Mouse (Mus musculus): ENCODE measurements around the gene Cyb561d1.
A peak's percentile ranks its signal among the peaks of the same experiment; 100 is the strongest.

The Cyb561d1 gene

DNA sequence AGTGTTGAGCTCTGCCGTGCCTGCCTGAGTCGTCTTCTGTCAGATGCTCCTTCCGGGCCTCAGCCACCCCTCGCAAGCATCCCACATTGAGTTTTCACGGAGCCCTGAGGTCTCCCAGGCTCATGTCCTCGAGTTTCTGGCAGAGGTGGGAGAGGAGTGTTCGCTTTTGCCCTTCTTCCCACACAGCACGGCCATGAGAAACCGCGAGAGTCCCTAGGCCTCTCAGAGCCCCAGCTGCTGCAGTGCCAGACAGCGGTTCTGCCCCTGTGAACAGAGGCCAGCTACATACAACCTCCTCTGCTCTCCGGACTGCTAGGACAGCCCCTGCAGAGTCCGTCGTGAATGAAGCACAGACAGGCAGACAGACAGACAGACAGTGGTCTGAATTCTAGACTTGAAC, 33.5 kb downstream of the Cyb561d1 start:
- no peak for DNase-seq (ENCODE audit: low spot score in 2 of 2)

- no peak for DNase-seq (ENCODE audit: low spot score in 2 of 2)
Observed at GRCm38 (mm10) chr3:108166486-108167211, 34.4 kb downstream of the Cyb561d1 start.

GRCm38 (mm10) chr3:108165532-108166315, 35.3 kb downstream of the Cyb561d1 start:
- no peak for DNase-seq (ENCODE audit: low spot score in 2 of 2)

- peak; percentile 67 to 79 for DNase-seq (ENCODE audit: low spot score in 2 of 2)
Observed at GRCm38 (mm10) chr3:108164807-108165206, 36.2 kb downstream of the Cyb561d1 start.

DNA sequence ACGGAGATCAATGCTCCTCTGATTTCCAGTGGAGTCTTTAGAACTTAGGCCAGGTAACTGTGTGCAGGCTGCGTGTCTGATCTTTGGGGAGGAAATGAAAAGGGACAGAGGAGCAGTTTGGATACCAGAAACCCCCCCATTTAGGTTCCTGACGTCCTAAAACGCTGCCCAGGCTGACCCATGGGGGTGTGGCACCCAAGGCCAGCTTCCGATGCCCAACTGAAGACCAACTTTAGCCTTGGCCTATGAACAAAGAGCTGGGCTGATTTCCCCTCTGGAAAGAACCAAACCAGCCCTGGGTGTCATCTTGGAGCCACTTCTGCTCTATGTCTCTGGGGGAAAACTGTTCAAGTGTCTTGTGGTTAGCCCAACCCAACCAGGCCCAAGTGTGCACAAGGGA, 36.9 kb downstream of the Cyb561d1 start:
- no peak for DNase-seq (ENCODE audit: low spot score in 2 of 2)

GRCm38 (mm10) chr3:108158383-108159037, 42.5 kb downstream of the Cyb561d1 start:
- no peak for DNase-seq (ENCODE audit: low spot score in 2 of 2)

- DNase-seq (ENCODE audit: low spot score in 2 of 2): no peak
Observed at GRCm38 (mm10) chr3:108154656-108155055, 46.4 kb downstream of the Cyb561d1 start, which contains the start of gene Gpr61. Gene Gpr61 (minus strand): TSS chr3:108154882.

DNA sequence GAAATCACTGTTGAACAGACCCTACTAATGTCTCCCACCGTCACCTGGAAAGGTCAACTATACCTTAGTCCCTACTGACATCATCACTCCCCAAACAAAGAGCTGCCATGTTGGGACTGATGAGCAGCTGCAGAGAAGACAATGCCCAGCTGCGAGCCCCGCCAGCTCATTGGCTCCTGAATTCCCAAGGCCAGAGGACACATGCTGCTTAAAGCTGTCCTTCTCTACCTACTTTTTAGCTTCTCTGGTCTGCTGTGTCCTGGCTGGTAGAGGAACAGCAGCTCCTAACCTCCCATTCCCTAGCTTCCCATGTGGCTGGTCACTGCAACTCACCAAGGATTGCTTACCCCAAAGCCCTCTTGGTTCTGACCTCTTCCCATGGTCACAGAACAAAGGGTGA, 48.7 kb downstream of the Cyb561d1 start:
- no peak for DNase-seq (ENCODE audit: low spot score in 2 of 2)

GRCm38 (mm10) chr3:108147386-108148235, 53.4 kb downstream of the Cyb561d1 start:
- peak; percentile 84 to 87 for DNase-seq (ENCODE audit: low spot score in 2 of 2)

DNA sequence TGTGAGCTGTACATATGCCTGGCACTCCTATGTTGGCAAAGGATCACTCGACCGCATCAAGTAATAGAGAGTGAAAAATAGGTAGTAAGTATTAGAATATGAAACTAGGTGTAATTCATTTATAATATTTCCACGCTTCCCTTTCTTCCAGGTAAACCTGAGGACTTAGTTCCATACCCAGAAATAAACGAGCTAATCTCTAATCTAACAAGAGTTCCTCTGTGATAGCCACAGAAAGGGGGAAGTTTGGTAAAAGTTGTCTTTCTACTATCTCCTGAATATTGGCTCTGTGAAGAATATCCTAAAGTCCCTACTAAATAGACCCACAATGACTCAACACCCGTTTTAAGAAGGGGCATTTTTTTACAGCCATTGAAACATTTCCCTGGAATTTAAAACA, 54.3 kb downstream of the Cyb561d1 start:
- no peak for DNase-seq (ENCODE audit: low spot score in 2 of 2)
